23 mouse cellular contexts compared by ENCODE assay signal in genomic region chr9:62610526-62610925, GRCm38 (mm10).
"Had no signal": no experiment of that assay in that cellular context is flagged by ENCODE, and none has a peak within 500 bp of the region (broad histone marks: within the 10 kb centered on the region; RNA-seq: fewer than 3 reads in every experiment).

No protein-coding gene starts in this region.

- H3K4me1 ChIP-seq: hindbrain, embryonic 15.5 days; liver, embryonic 13.5 days had no signal

- H3K9me3 ChIP-seq: hindbrain, embryonic 15.5 days; limb, embryonic 10.5 days had no signal

- H3K27ac ChIP-seq: heart, embryonic 10.5 days; hindbrain, embryonic 13.5 days; hindbrain, embryonic 15.5 days; hindbrain, postnatal 0 days; kidney, embryonic 15.5 days; kidney, postnatal 0 days; liver, embryonic 13.5 days had no signal

- H3K4me2 ChIP-seq: heart, embryonic 12.5 days; hindbrain, embryonic 13.5 days; hindbrain, embryonic 15.5 days; kidney, embryonic 15.5 days; limb, embryonic 12.5 days; liver, embryonic 11.5 days; liver, embryonic 13.5 days had no signal

- H3K36me3 ChIP-seq: heart, embryonic 10.5 days; heart, embryonic 12.5 days; hindbrain, embryonic 13.5 days; hindbrain, embryonic 15.5 days; kidney, embryonic 15.5 days; limb, embryonic 10.5 days; limb, embryonic 12.5 days; liver, embryonic 13.5 days had no signal

- H3K27me3 ChIP-seq: heart, embryonic 12.5 days; hindbrain, embryonic 13.5 days; hindbrain, embryonic 15.5 days; kidney, embryonic 15.5 days; limb, embryonic 12.5 days; liver, embryonic 13.5 days had no signal

- H3K4me3 ChIP-seq: heart, embryonic 10.5 days; heart, embryonic 12.5 days; hindbrain, embryonic 13.5 days; hindbrain, embryonic 15.5 days; kidney, embryonic 15.5 days; limb, embryonic 10.5 days; limb, embryonic 12.5 days; liver, embryonic 13.5 days had no signal

- H3K9ac ChIP-seq: heart, embryonic 12.5 days; hindbrain, embryonic 13.5 days; hindbrain, embryonic 15.5 days; kidney, embryonic 15.5 days; limb, embryonic 12.5 days; liver, embryonic 13.5 days had no signal

- DNase-seq: gastrocnemius, postnatal 25 days; heart, postnatal 10 days; heart, postnatal 36 days; kidney, adult 11 months; kidney, adult 2 months; kidney, adult 9 months; kidney, postnatal 14 days; kidney, postnatal 36 days; layer of hippocampus, adult 9-11 months; layer of hippocampus, postnatal 36 days; liver; liver, embryonic 13.5 days had no signal

- ATAC-seq: hindbrain, postnatal 0 days; intestine, embryonic 16.5 days had no signal
